Mouse (Mus musculus) C2C12 (cell line): Measurements from ENCODE around the gene Sntb2. TPM values are rescaled to one million over a fixed set of nuclear protein-coding genes. Genes with fewer than 3 reads are reported as not detected.

Experiments used
- H3K27me3 ChIP-seq: one replicate; pipeline ENCODE4 v1.6.1; 2011; ENCODE audit not compliant: control insufficient read depth, insufficient read depth, insufficient read length
- H3K36me3 ChIP-seq: one replicate; pipeline ENCODE4 v1.6.1; 2011; ENCODE audit not compliant: control insufficient read depth, insufficient read depth
- H3K4me3 ChIP-seq: one replicate; pipeline ENCODE4 v1.5.1; 2011; ENCODE audit warnings: mild to moderate bottlenecking, control low read depth; ENCODE audit not compliant: poor library complexity, insufficient read depth, severe bottlenecking
- H3K79me2 ChIP-seq: one replicate; pipeline ENCODE4 v1.6.1; 2011; ENCODE audit not compliant: control insufficient read depth, insufficient read depth
- H3K79me3 ChIP-seq: one replicate; pipeline ENCODE4 v1.6.1; 2011; ENCODE audit warnings: low read depth, control low read depth
- H3ac ChIP-seq: one replicate; pipeline ENCODE3; 2011; ENCODE audit warnings: low read depth; ENCODE audit not compliant: control insufficient read depth, insufficient read length
- CEBPB ChIP-seq: IDR thresholded peaks from one replicate; pipeline ENCODE4 v1.6.1; 2011; ENCODE audit warnings: low read depth, mild to moderate bottlenecking, control low read depth, moderate library complexity
- CTCF ChIP-seq: IDR thresholded peaks from one replicate; pipeline ENCODE4 v1.5.1; 2011; ENCODE audit not compliant: control insufficient read depth, insufficient read depth, insufficient read length
- FOSL1 ChIP-seq: IDR thresholded peaks from one replicate; pipeline ENCODE4 v1.8.0; 2011; ENCODE audit warnings: mild to moderate bottlenecking, low read length; ENCODE audit not compliant: poor library complexity, insufficient read depth, severe bottlenecking
- MAX ChIP-seq: IDR thresholded peaks from one replicate; pipeline ENCODE4 v1.6.1; 2011; ENCODE audit warnings: mild to moderate bottlenecking, control low read depth
- MYOD1 ChIP-seq: IDR thresholded peaks from one replicate; pipeline ENCODE4 v1.6.1; 2011; ENCODE audit warnings: low read depth; ENCODE audit not compliant: control insufficient read depth, insufficient read length
- MYOG ChIP-seq: IDR thresholded peaks from one replicate; pipeline ENCODE4 v1.6.1; 2011; ENCODE audit not compliant: control insufficient read depth, insufficient read length; ENCODE audit errors: extremely low read depth
- USF1 ChIP-seq: IDR thresholded peaks from one replicate; pipeline ENCODE4 v1.6.1; 2011; ENCODE audit warnings: low read depth, mild to moderate bottlenecking, control low read depth, moderate library complexity
- polyA plus RNA-seq: library from polyadenylated mRNA; unstranded; fragments of >200 nt; fragmentation: generic; extraction: Trizol; gene quantifications from one replicate; pipeline ENCODE4 v1.2.1, GENCODE M21; 2012; ENCODE audit warnings: missing spikeins

Gene Sntb2
- polyA plus RNA-seq, 1 experiment: 8.6 TPM

GRCm38 (mm10) chr8:106893481-106894156, 41.9 kb upstream of the Sntb2 start, which contains the start of gene Utp4:
Gene Utp4, plus strand, starts transcription at chr8:106893636.
- Histone ChIP-seq H3K27me3 (no peaks in the 10 kb centered on the region), H3K79me3 (peaks cover 86% of the 10 kb centered on the region), H3K4me3 (peak within 1 kb of the TSS; percentile 85), H3ac (peak within 1 kb of the TSS; percentile 97), H3K36me3 (peaks cover 45% of the 10 kb centered on the region), H3K79me2 (peaks cover 87% of the 10 kb centered on the region)
- TF ChIP-seq FOSL1 (no peak), MYOD1 (no peak), USF1 (no peak), MAX (peak; percentile 93)

- Histone ChIP-seq H3K36me3 (peaks cover 96% of the 10 kb centered on the region), H3K79me2 (peaks cover 41% of the 10 kb centered on the region), H3K79me3 (peaks cover 35% of the 10 kb centered on the region), H3ac (no peak overlapping the region), H3K4me3 (no peak overlapping the region), H3K27me3 (no peaks in the 10 kb centered on the region)
- TF ChIP-seq FOSL1 (no peak), MYOG (no peak), MAX (no peak), CEBPB (no peak), MYOD1 (no peak), USF1 (no peak), CTCF (no peak)
Measured at GRCm38 (mm10) chr8:106899473-106899872, 36.1 kb upstream of the Sntb2 start.

- Histone ChIP-seq H3K79me3 (peaks cover 8% of the 10 kb centered on the region), H3K79me2 (peaks cover 13% of the 10 kb centered on the region), H3ac (no peak overlapping the region), H3K4me3 (no peak overlapping the region), H3K27me3 (no peaks in the 10 kb centered on the region), H3K36me3 (peaks cover 84% of the 10 kb centered on the region)
- TF ChIP-seq USF1: no peak
- TF ChIP-seq MYOD1: no peak
- no peak for TF ChIP-seq CEBPB
- no peak for TF ChIP-seq FOSL1
- TF ChIP-seq MAX: no peak
- TF ChIP-seq MYOG: no peak
- no peak for TF ChIP-seq CTCF
Measured at GRCm38 (mm10) chr8:106905727-106906480, 29.6 kb upstream of the Sntb2 start.

DNA sequence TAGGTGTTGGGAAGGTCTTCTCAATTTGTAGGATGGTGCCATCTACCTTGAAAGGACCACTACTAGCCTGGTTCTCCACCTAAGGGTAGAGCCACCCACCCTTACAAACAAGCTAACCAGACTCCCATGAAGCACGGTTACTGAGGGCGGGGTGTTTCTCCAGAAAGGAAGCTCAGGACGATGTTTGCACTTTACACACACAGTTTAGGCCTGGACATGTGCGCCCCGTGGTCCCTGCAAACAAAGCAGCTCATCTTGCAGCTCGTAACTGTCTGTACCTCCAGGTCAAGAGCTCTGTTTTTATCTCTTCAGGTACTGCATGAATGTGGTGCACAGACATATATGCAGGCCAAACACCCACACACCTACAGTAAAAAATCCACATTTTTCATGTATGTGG, 28.9 kb upstream of the Sntb2 start:
- peaks cover 13% of the 10 kb centered on the region for H3K79me2 ChIP-seq
- no peak for TF ChIP-seq MYOG
- TF ChIP-seq MAX: no peak
- TF ChIP-seq CTCF: no peak
- no peak for TF ChIP-seq FOSL1
- TF ChIP-seq USF1: no peak
- TF ChIP-seq MYOD1: no peak
- TF ChIP-seq CEBPB: no peak
- peaks cover 82% of the 10 kb centered on the region for H3K36me3 ChIP-seq
- H3K79me3 ChIP-seq: peaks cover 8% of the 10 kb centered on the region
- no peaks in the 10 kb centered on the region for H3K27me3 ChIP-seq
- no peak overlapping the region for H3K4me3 ChIP-seq
- no peak overlapping the region for H3ac ChIP-seq

DNA sequence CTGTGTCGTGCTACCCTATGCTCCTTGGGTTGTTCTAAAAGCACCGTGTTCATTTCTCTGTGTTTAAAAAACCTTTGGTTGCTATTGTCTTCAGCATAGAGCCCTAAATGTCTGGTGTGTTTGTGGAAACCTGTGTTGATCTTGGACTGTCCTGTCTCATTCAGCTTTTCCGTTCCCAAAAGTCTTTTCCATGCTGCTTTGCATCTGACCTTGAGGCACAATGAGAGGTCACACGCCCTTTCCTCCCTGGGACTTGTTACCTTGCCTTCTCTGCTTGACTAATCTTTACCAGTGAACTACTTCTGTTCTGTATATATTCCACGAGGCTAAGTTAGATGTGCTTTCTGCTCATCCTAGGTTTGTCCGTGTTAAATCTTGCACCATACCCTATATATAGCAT, 28.1 kb upstream of the Sntb2 start:
- peaks cover 81% of the 10 kb centered on the region for H3K36me3 ChIP-seq
- no peak for TF ChIP-seq CEBPB
- TF ChIP-seq USF1: no peak
- TF ChIP-seq FOSL1: no peak
- TF ChIP-seq MYOG: no peak
- no peak for TF ChIP-seq MYOD1
- no peak for TF ChIP-seq CTCF
- TF ChIP-seq MAX: no peak

More for the DNA sequence above, 28.1 kb upstream of the Sntb2 start:
- H3ac ChIP-seq: no peak overlapping the region
- H3K27me3 ChIP-seq: no peaks in the 10 kb centered on the region
- H3K4me3 ChIP-seq: no peak overlapping the region
- peaks cover 8% of the 10 kb centered on the region for H3K79me3 ChIP-seq
- peaks cover 9% of the 10 kb centered on the region for H3K79me2 ChIP-seq
